Mouse (Mus musculus): ENCODE measurements around the gene Mfsd12. TPM values are rescaled to one million over a fixed set of nuclear protein-coding genes. Genes with fewer than 3 reads are reported as not detected.

The Mfsd12 gene
- polyA plus RNA-seq, 1 experiment from 2014 or later, result 9.8 TPM

- DNase-seq (ENCODE audit: low spot score) (no peak), ATAC-seq (ENCODE audit: low read depth) (no peak)
- peak overlapping the region; percentile 93 for H3K27ac ChIP-seq (replicated peaks; ENCODE audit: low read depth, low read length)
- H3K4me3 ChIP-seq (ENCODE audit: low read depth, low read length), result peak overlapping the region; percentile 97
- no peaks in the 10 kb centered on the region for H3K27me3 ChIP-seq (replicated peaks; ENCODE audit: control insufficient read depth, insufficient read depth, low read length)
- H3K4me2 ChIP-seq (ENCODE audit: low read depth, low read length), result peak overlapping the region; percentile 72
- H3K36me3 ChIP-seq (ENCODE audit: control insufficient read depth, insufficient read depth, low read length), result peaks cover 58% of the 10 kb centered on the region
- peaks cover 12% of the 10 kb centered on the region; the same call in 1 of the 2 replicates for H3K4me1 ChIP-seq (ENCODE audit: control insufficient read depth, insufficient read depth, low read length)
- 33% methylated on average over 8 of the region's 8 CpGs for WGBS
- H3K9me3 ChIP-seq (ENCODE audit: control insufficient read depth, low read length), result no peaks in the 10 kb centered on the region
- peak overlapping the region; percentile 66 for H3K9ac ChIP-seq (ENCODE audit: low read depth, low read length)
Observed at GRCm38 (mm10) chr10:81319330-81319699, 38.0 kb upstream of the Mfsd12 start.

GRCm38 (mm10) chr10:81319741-81320549 lies 37.3 kb upstream of the Mfsd12 start:
- H3K27ac ChIP-seq (replicated peaks; ENCODE audit: low read depth, low read length), result peak overlapping the region; percentile 93
- DNase-seq (ENCODE audit: low spot score), result peak; percentile 99
- peak overlapping the region; percentile 97 for H3K4me3 ChIP-seq (ENCODE audit: low read depth, low read length)
- peak overlapping the region; percentile 66 for H3K9ac ChIP-seq (ENCODE audit: low read depth, low read length)
- under 1% methylated on average over 38 of the region's 38 CpGs for WGBS
- H3K27me3 ChIP-seq (replicated peaks; ENCODE audit: control insufficient read depth, insufficient read depth, low read length), result no peaks in the 10 kb centered on the region
- peaks cover 58% of the 10 kb centered on the region for H3K36me3 ChIP-seq (ENCODE audit: control insufficient read depth, insufficient read depth, low read length)
- H3K4me2 ChIP-seq (ENCODE audit: low read depth, low read length), result peak overlapping the region; percentile 72
- ATAC-seq (ENCODE audit: low read depth), result no peak
- H3K9me3 ChIP-seq (ENCODE audit: control insufficient read depth, low read length), result no peaks in the 10 kb centered on the region
- H3K4me1 ChIP-seq (ENCODE audit: control insufficient read depth, insufficient read depth, low read length), result peaks cover 12% of the 10 kb centered on the region; the same call in 1 of the 2 replicates

- peak within 1 kb of the TSS; percentile 93 for H3K27ac ChIP-seq (replicated peaks; ENCODE audit: low read depth, low read length)
- DNase-seq (ENCODE audit: low spot score) (peak; percentile 100), ATAC-seq (ENCODE audit: low read depth) (peak; percentile 93)
- H3K36me3 ChIP-seq (ENCODE audit: control insufficient read depth, insufficient read depth, low read length), result peaks cover 58% of the 10 kb centered on the region
- peaks cover 12% of the 10 kb centered on the region; the same call in 1 of the 2 replicates for H3K4me1 ChIP-seq (ENCODE audit: control insufficient read depth, insufficient read depth, low read length)
- H3K9ac ChIP-seq (ENCODE audit: low read depth, low read length), result peak within 1 kb of the TSS; percentile 92
- peak within 1 kb of the TSS; percentile 72 for H3K4me2 ChIP-seq (ENCODE audit: low read depth, low read length)
- H3K27me3 ChIP-seq (replicated peaks; ENCODE audit: control insufficient read depth, insufficient read depth, low read length), result no peaks in the 10 kb centered on the region
- peak within 1 kb of the TSS; percentile 97 for H3K4me3 ChIP-seq (ENCODE audit: low read depth, low read length)
- WGBS, result under 1% methylated on average over 57 of the region's 68 CpGs
- no peaks in the 10 kb centered on the region for H3K9me3 ChIP-seq (ENCODE audit: control insufficient read depth, low read length)
Observed at GRCm38 (mm10) chr10:81320550-81321347, 36.5 kb upstream of the Mfsd12 start, which contains the start of gene Cactin. Cactin (plus strand) TSS chr10:81321103.

GRCm38 (mm10) chr10:81321436-81321835 lies 35.9 kb upstream of the Mfsd12 start:
- ATAC-seq (ENCODE audit: low read depth), result no peak
- 2% methylated on average over 17 of the region's 20 CpGs for WGBS

GRCm38 (mm10) chr10:81322444-81322843 lies 34.8 kb upstream of the Mfsd12 start:
- WGBS, result 95% methylated on average over 27 of the region's 27 CpGs
- H3K4me1 ChIP-seq (ENCODE audit: control insufficient read depth, insufficient read depth, low read length), result peaks cover 7% of the 10 kb centered on the region; the same call in 1 of the 2 replicates
- peaks cover 67% of the 10 kb centered on the region for H3K36me3 ChIP-seq (ENCODE audit: control insufficient read depth, insufficient read depth, low read length)
- DNase-seq (ENCODE audit: low spot score) (no peak), ATAC-seq (ENCODE audit: low read depth) (no peak)
- H3K27ac ChIP-seq (replicated peaks; ENCODE audit: low read depth, low read length), result no peak overlapping the region
- H3K9me3 ChIP-seq (ENCODE audit: control insufficient read depth, low read length), result no peaks in the 10 kb centered on the region
- peak overlapping the region; percentile 97; the same call in 1 of the 2 replicates for H3K4me3 ChIP-seq (ENCODE audit: low read depth, low read length)
- H3K4me2 ChIP-seq (ENCODE audit: low read depth, low read length), result peak overlapping the region; percentile 72; the same call in 1 of the 2 replicates
- no peaks in the 10 kb centered on the region for H3K27me3 ChIP-seq (replicated peaks; ENCODE audit: control insufficient read depth, insufficient read depth, low read length)
- peak overlapping the region; percentile 31 for H3K9ac ChIP-seq (ENCODE audit: low read depth, low read length)

More at GRCm38 (mm10) chr10:81321436-81321835, 35.9 kb upstream of the Mfsd12 start:
- Histone ChIP-seq H3K9me3 (ENCODE audit: control insufficient read depth, low read length) (no peaks in the 10 kb centered on the region), H3K27ac (replicated peaks; ENCODE audit: low read depth, low read length) (peak overlapping the region; percentile 93), H3K4me1 (ENCODE audit: control insufficient read depth, insufficient read depth, low read length) (peaks cover 12% of the 10 kb centered on the region; the same call in 1 of the 2 replicates), H3K4me3 (ENCODE audit: low read depth, low read length) (peak overlapping the region; percentile 97), H3K4me2 (ENCODE audit: low read depth, low read length) (peak overlapping the region; percentile 72), H3K9ac (ENCODE audit: low read depth, low read length) (peak overlapping the region; percentile 92), H3K36me3 (ENCODE audit: control insufficient read depth, insufficient read depth, low read length) (peaks cover 58% of the 10 kb centered on the region), H3K27me3 (replicated peaks; ENCODE audit: control insufficient read depth, insufficient read depth, low read length) (no peaks in the 10 kb centered on the region)
- no peak for DNase-seq (ENCODE audit: low spot score)

GRCm38 (mm10) chr10:81323141-81323775 lies 34.0 kb upstream of the Mfsd12 start:
- H3K27me3 ChIP-seq (replicated peaks; ENCODE audit: control insufficient read depth, insufficient read depth, low read length), result no peaks in the 10 kb centered on the region
- no peak overlapping the region for H3K27ac ChIP-seq (replicated peaks; ENCODE audit: low read depth, low read length)
- DNase-seq (ENCODE audit: low spot score) (no peak), ATAC-seq (ENCODE audit: low read depth) (no peak)
- 92% methylated on average over 23 of the region's 23 CpGs for WGBS
- H3K9me3 ChIP-seq (ENCODE audit: control insufficient read depth, low read length), result no peaks in the 10 kb centered on the region
- H3K9ac ChIP-seq (ENCODE audit: low read depth, low read length), result no peak overlapping the region
- H3K36me3 ChIP-seq (ENCODE audit: control insufficient read depth, insufficient read depth, low read length), result peaks cover 59% of the 10 kb centered on the region
- no peak overlapping the region for H3K4me3 ChIP-seq (ENCODE audit: low read depth, low read length)
- H3K4me2 ChIP-seq (ENCODE audit: low read depth, low read length), result no peak overlapping the region
- peaks cover 9% of the 10 kb centered on the region for H3K4me1 ChIP-seq (ENCODE audit: control insufficient read depth, insufficient read depth, low read length)

- Histone ChIP-seq H3K9ac (ENCODE audit: low read depth, low read length) (no peak overlapping the region), H3K4me1 (ENCODE audit: control insufficient read depth, insufficient read depth, low read length) (peaks cover 16% of the 10 kb centered on the region), H3K9me3 (ENCODE audit: control insufficient read depth, low read length) (no peaks in the 10 kb centered on the region), H3K36me3 (ENCODE audit: control insufficient read depth, insufficient read depth, low read length) (peaks cover 52% of the 10 kb centered on the region), H3K4me2 (ENCODE audit: low read depth, low read length) (no peak overlapping the region), H3K27ac (replicated peaks; ENCODE audit: low read depth, low read length) (no peak overlapping the region), H3K4me3 (ENCODE audit: low read depth, low read length) (no peak overlapping the region), H3K27me3 (replicated peaks; ENCODE audit: control insufficient read depth, insufficient read depth, low read length) (no peaks in the 10 kb centered on the region)
- WGBS, result 92% methylated on average over 18 of the region's 18 CpGs
- no peak for DNase-seq (ENCODE audit: low spot score)
- no peak for ATAC-seq (ENCODE audit: low read depth)
Observed at GRCm38 (mm10) chr10:81323791-81324530, 33.3 kb upstream of the Mfsd12 start.
